Mouse (Mus musculus): ENCODE data around the gene Pdcl3. TPM values are rescaled to one million over a fixed set of nuclear protein-coding genes. Genes with fewer than 3 reads are reported as not detected.
A peak's percentile ranks its signal among the peaks of the same experiment; 100 is the strongest.
"Not testable (repeated sequence)": the region's sequence is repeated elsewhere in the genome, so short reads cannot be mapped to it uniquely, and the experiment has no call there.

Gene Pdcl3
- polyA plus RNA-seq, 1 experiment from 2014 or later = 161 TPM

DNA sequence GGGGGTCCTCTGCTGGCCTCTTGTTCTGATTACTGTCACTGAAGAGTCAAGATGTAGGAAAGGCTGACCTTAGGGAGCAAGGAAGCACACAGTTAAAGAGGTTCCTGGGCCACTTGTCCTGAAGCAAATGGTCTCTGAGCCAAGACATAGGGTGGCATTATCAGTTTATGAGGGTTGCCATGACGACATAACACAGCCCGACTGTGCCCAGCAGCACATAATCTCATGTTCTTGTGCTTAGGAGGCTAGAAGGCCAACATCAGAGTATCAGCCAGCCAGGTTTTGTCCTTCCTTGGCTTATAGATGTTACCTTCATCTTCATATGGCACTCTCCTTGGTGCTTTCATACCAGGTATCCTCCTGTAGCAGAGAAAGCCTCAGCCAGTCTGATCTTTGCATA lies 56.8 kb downstream of the Pdcl3 start:
- Histone ChIP-seq H3K9ac (ENCODE audit: low read length) (no peak overlapping the region), H3K36me3 (ENCODE audit: control insufficient read depth, insufficient read depth, low read length) (no peaks in the 10 kb centered on the region), H3K4me2 (no peak overlapping the region), H3K27ac (ENCODE audit: low read depth, low read length) (no peak overlapping the region), H3K9me3 (ENCODE audit: control insufficient read depth, low read length) (no peaks in the 10 kb centered on the region), H3K27me3 (ENCODE audit: control insufficient read depth, insufficient read depth, low read length) (no peaks in the 10 kb centered on the region), H3K4me1 (ENCODE audit: control insufficient read depth, insufficient read depth, low read length) (no peaks in the 10 kb centered on the region), H3K4me3 (ENCODE audit: low read depth, low read length) (no peak overlapping the region)
- DNase-seq (ENCODE audit: low spot score, missing footprints) = no peak
- ATAC-seq (ENCODE audit: low FRiP score) = no peak
- 70% methylated on average over 2 of the region's 2 CpGs for WGBS

DNA sequence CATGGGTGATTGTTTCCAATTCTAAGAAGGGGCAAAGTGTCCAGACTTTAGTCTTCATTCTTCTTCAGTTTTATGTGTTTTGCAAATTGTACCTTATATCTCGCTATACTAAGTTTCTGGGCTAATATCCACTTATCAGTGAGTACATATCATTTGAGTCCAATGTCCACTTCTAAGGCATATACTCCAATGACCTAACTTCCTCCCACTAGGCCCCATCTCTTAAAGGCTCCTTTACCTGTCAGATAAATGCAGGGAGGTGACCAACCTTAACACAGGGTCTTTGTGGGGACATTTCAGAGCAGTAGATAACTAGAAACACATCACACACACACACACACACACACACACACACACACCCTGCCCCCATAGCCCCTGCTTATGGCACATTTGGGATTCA lies 59.0 kb downstream of the Pdcl3 start:
- not testable (repeated sequence) for DNase-seq (ENCODE audit: low spot score, missing footprints); H3K4me1 ChIP-seq (ENCODE audit: control insufficient read depth, insufficient read depth, low read length); H3K27ac ChIP-seq (ENCODE audit: low read depth, low read length); H3K9me3 ChIP-seq (ENCODE audit: control insufficient read depth, low read length); H3K4me3 ChIP-seq (ENCODE audit: low read depth, low read length); H3K9ac ChIP-seq (ENCODE audit: low read length); H3K27me3 ChIP-seq (ENCODE audit: control insufficient read depth, insufficient read depth, low read length); ATAC-seq (ENCODE audit: low FRiP score); H3K4me2 ChIP-seq; H3K36me3 ChIP-seq (ENCODE audit: control insufficient read depth, insufficient read depth, low read length)
- WGBS = 96% methylated on average over 1 of the region's 1 CpGs

DNA sequence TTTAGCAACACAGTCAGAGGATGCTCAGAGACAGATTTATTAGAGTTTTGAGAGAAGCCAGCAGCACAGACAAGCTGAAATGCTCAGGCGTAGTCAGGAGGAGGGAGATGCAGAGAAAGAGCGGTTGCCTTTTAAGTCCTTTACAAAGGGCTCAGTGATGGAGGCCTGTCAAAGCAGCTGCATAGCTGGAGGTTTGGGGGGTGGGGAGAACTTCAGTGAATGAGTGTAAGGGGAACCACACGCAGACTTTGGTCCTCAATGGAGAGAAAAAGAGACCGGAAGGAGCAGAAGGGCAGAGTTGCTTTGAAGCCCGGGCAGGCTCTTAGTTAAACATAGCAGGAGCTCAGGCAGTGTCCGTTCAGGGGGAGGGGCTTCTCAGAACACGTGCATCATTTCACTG lies 61.3 kb downstream of the Pdcl3 start:
- Histone ChIP-seq H3K9me3 (ENCODE audit: control insufficient read depth, low read length) (no peaks in the 10 kb centered on the region; the same call in 1 of the 2 replicates), H3K27ac (ENCODE audit: low read depth, low read length) (no peak overlapping the region), H3K4me2 (no peak overlapping the region), H3K36me3 (ENCODE audit: control insufficient read depth, insufficient read depth, low read length) (no peaks in the 10 kb centered on the region), H3K4me1 (ENCODE audit: control insufficient read depth, insufficient read depth, low read length) (no peaks in the 10 kb centered on the region), H3K27me3 (ENCODE audit: control insufficient read depth, insufficient read depth, low read length) (no peaks in the 10 kb centered on the region), H3K9ac (ENCODE audit: low read length) (no peak overlapping the region), H3K4me3 (ENCODE audit: low read depth, low read length) (no peak overlapping the region)
- 16% methylated on average over 7 of the region's 7 CpGs for WGBS
- peak; percentile 42; the same call in 1 of the 2 replicates for ATAC-seq (ENCODE audit: low FRiP score)
- DNase-seq (ENCODE audit: low spot score, missing footprints) = no peak

Other genes with a start within 250 kb of the Pdcl3 start
- gene Lonrf2, start 148.9 kb upstream of the Pdcl3 start, polyA plus RNA-seq (2014; fragmentation: Nextera tagmentation; extraction: Ambion mirVana) = 4.2 TPM in 2 replicates
- 24.7 and 26.9 TPM in 2 replicates for gene Chst10, start 87.4 kb upstream of the Pdcl3 start, polyA plus RNA-seq (2014; fragmentation: Nextera tagmentation; extraction: Ambion mirVana)
- gene Nms, start 46.5 kb upstream of the Pdcl3 start, polyA plus RNA-seq (2014; fragmentation: Nextera tagmentation; extraction: Ambion mirVana) = 0.22 and 0.31 TPM in 2 replicates
- gene Npas2, start 208.1 kb downstream of the Pdcl3 start, polyA plus RNA-seq (2014; fragmentation: Nextera tagmentation; extraction: Ambion mirVana) = 0.05 and 0.10 TPM in 2 replicates

Data from midbrain, embryonic 11.5 days (tissue).